Mouse (Mus musculus) T-helper 2 cell (primary cell): ENCODE data around the gene Dgkz.

Experiments
- in situ Hi-C: fragments of 300-600 bp; cut with MboI, MseI; formaldehyde crosslinking; loops from one replicate; pipeline ENCODE4 v1.15.1; 2025; ENCODE audit warnings: high pct_unique_total_duplicates

Dgkz gene

GRCm38 (mm10) chr2:91975581-91976541 is at the start of gene Dgkz:
TSS of gene Dgkz (minus strand) at chr2:91975864.
- in situ Hi-C loops, result no loop called here

DNA sequence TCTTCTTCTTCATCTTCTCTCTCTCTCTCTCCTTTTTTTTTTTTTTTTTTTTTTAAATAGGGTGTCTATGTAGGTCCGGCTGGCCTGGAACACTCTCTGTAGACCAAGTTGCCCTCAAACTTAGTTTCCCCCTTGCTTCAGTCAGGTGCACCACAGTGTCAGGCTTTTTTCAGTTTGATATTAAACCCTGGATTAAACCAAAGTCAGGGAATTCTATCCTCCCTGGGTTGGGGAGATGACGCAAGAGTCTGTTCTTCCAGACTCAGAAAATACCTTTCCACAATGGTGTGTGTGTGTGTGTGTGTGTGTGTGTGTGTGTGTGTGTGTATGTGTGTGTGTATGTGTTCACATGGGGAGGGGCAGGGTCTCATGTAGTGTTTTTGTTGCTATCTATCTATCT is 49.5 kb upstream of the Dgkz start:
- in situ Hi-C loops, result no loop called here

DNA sequence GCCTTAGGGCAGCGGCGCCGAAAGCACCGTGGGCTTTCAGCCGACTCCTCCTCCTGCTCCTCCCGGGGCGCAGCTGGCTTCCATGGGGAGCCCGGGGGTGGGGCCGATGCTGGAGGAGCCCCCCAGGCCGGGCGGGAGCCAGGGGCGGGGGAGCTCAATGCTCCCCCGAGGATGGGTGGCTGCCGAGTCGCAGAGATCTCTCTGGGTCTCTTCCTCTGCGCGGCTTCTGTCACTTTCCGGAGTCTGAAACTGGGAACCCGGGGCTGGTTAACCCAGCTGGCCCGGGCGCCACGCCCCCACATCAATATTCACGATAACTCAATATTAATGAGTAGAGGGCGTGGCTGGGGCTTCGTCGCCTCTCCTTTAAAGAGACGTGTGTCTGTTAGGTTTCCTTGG is 48.6 kb upstream of the Dgkz start, which contains the start of gene Creb3l1:
Gene Creb3l1, minus strand, starts transcription at position 229 of the 399 bp plus-strand sequence.
- in situ Hi-C loops, result loop anchor here (25.0 kb wide), 1 partner anchor 1163 kb away; the partner anchor contains the start of gene Trp53i11

GRCm38 (mm10) chr2:92023362-92024273 is 48.0 kb upstream of the Dgkz start:
- in situ Hi-C loops, result loop anchor here (25.0 kb wide), 1 partner anchor 1164 kb away; the partner anchor contains the start of gene Trp53i11

DNA sequence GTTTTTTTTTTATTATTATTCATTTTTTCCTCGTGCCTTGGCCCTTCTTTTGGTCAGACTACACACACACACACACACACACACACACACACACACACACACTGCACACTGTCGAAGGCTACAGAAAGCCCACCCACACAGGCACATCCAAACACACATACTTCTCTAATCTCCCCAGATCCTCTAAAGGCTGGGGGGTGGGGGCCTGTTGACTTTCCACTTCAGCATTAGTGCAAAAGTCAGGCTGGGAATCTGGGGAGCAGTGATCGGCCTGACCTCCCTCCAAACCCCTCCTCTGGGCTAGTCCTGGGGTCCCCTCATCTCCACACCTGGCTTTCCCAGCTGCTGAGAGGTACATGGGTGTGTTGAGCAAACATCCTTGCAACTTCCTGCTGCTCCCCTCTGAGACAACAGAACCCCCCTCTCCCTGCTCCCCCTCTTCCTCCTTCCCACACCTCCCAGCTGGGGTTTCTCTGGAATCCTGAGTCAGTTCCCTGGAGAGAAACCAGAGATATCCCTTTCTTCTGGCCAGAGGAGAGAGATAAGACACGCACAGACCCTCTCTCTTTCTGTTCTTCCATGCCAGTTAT is 45.1 kb upstream of the Dgkz start:
- in situ Hi-C loops, result loop anchor here (25.0 kb wide), 1 partner anchor 1167 kb away; the partner anchor contains the start of gene Trp53i11

DNA sequence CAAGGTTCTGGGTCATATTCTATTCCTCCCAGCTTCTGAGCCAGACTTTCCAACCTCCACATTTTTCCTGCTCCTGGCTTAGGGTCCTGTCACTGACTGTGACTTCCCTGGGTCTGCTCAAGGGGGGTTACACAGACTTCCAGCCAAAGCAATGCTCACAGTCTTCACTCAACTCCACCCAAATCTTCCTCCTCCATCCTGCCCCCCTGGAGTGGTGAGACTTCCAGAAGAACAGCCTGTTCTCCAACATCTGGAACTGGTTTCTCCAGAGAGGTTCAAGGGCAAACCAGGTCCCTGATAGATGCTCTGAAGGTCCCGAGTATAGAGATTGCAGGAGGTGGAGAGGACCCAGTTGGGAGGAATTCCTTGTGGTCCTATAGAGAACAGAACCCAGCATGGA is 41.8 kb upstream of the Dgkz start:
- in situ Hi-C loops, result loop anchor here (25.0 kb wide), 1 partner anchor 1170 kb away; the partner anchor contains the start of gene Trp53i11

GRCm38 (mm10) chr2:92016981-92017380 is 41.3 kb upstream of the Dgkz start:
- in situ Hi-C loops, result loop anchor here (25.0 kb wide), 1 partner anchor 1170 kb away; the partner anchor contains the start of gene Trp53i11

DNA sequence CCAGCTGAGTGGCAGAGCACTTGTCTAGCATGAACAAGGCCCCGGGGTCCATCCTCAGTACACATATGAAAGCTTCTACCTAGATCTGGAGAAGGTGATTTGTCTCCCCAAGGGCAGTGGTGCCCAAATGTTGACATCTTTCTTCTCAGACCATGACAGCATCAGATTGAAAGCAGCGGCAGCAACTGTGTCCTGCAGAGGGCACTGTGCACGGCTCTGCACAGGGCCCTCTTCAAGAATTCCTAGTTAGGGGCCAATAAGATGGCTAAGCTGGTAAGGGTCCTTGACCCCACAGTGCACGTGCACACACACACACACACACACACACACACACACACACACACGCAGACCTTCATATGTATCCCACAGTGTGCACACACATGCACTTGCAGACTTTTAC is 39.2 kb upstream of the Dgkz start:
- in situ Hi-C loops, result loop anchor here (5.0 to 25.0 kb wide), 2 partner anchors 32 to 1172 kb away; partner anchors contain the start of gene Trp53i11

DNA sequence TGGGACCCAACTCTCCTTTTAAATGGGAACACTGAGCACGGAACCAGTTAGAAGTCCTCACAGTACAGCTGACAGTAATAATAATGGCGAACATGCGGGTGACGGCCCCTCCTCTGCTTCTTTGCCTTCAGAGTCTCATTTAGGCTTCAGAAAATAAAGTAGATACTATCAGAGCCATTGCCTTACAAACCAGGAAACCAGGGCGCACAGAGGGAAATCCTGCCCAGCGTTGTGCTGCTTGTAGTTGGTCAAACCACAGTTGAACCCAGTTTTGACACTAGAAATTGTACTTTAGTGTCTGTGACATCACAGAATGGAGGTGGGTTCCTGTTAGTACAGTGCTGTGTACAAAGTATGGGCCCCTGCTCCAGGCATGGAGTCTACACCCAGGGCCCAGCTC is 38.6 kb upstream of the Dgkz start:
- in situ Hi-C loops, result loop anchor here (5.0 to 25.0 kb wide), 2 partner anchors 33 to 1173 kb away; partner anchors contain the start of gene Trp53i11

GRCm38 (mm10) chr2:92012768-92013445 is 37.2 kb upstream of the Dgkz start:
- in situ Hi-C loops, result loop anchor here (5.0 to 25.0 kb wide), 2 partner anchors 34 to 1174 kb away; partner anchors contain the start of gene Trp53i11

DNA sequence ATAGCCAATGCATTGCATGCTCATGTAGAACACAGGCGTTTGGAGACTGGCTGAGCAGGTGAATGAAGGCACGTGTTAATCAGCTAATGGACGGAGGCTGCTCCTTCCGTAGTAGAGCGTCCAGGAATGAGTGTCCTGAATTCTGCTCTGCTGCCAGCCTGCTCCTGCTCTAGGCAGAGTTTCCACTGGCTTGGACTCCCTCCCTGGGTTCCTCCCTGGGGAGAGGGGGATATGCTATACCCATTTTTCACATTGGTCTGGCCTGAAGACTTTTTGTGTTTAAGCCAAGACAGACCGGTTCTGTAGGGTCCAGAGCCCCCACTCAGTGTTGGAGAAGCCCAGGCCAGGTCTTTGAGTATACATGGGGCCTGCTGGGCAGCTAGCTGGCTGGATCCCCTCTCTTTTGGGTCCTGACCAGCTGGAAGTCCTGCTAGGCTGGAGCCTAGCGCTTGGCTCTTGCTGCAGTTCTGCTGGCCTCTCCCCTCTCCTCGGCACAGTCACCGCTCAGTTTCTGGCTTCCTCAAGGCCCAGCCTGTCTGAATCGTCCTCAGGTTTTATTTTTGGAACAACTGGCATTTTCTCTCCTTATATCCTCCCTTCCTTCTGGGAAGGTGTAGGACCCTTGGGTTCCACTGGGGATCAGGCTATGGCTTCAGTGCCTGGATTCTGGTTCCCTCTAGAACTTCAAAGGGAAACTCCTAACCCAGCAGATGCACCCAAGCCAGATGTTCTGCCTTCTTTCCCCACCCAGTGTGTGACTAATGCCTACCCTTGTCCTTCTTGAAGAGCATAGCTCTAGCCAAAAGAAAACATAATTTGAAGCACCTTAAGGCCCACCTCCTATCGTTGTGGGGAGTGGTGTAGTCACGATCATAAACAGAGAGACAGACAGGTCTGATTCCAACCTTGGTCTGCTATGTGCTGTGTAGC is 36.0 kb upstream of the Dgkz start:
- in situ Hi-C loops, result loop anchor here (5.0 to 25.0 kb wide), 2 partner anchors 36 to 1176 kb away; partner anchors contain the start of gene Trp53i11

- in situ Hi-C loops, result loop anchor here (25.0 kb wide), 1 partner anchor 1178 kb away; the partner anchor contains the start of gene Trp53i11
Measured at GRCm38 (mm10) chr2:92008623-92009404, 33.1 kb upstream of the Dgkz start.

GRCm38 (mm10) chr2:92007933-92008622 is 32.4 kb upstream of the Dgkz start:
- in situ Hi-C loops, result loop anchor here (25.0 kb wide), 1 partner anchor 1179 kb away; the partner anchor contains the start of gene Trp53i11

DNA sequence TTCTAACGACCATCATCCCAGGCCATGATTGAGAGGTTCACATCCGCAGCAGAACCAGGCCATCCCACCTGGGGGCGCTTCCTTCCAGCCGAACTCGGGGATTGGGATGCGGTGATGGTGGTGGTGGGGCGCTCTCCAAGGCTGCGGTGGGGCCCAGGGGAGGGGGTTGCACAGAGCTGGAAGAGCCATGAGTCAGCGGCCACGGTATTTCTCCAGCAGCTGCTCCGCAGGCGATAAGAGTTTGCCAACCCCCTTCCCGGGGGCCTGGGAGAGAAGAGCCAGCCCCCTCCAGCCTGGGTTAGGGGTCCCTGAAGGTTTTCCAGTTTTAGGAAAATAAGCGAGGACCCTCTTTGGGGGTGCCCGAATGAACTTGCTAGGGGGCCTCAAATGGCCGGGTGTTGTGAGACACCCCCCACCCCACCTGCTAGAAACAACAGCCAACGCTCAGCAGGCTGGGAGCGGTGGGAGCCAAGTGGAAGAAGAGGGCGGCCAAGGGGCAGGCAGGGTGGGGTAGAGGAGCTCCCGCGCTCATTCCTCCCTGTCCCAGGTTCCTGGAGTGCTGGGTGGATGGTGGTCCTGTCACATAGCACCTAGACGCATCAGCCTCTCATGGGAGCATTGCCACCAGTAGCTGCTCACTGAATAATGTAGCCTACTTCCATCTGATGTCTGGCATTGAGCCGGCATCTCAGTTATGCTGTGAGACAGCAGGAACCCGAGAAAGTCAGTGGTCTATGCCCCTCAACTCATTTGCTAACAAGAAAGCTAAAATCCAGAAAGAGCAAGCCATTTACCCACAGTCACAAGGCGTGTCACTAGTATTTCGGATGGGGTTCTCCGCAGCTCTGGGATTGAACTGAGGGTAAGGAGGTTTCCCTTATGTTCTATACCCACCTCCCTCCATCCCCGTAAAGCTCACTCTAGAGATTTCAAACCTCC is 31.6 kb upstream of the Dgkz start:
- in situ Hi-C loops, result loop anchor here (25.0 kb wide), 1 partner anchor 1180 kb away; the partner anchor contains the start of gene Trp53i11

DNA sequence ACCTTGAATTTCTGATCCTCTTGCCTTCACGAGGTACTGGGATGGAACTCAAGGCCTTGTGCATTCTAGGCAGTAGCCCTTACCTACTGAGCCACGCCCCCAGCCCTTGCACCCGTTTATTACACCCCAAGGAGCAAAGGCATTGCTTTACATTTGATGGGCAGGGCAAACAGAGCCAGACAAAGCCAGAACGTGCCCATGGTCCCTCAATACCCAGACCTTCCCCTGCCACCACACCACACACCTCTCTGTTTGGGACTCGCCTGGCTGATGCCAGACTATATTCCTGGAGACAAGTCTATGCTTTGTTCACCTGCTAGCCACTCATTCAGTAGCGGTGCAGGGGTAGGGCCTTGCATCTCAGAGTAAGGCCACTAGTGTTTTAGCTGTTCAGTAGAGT is 30.8 kb upstream of the Dgkz start:
- in situ Hi-C loops, result loop anchor here (25.0 kb wide), 1 partner anchor 1181 kb away; the partner anchor contains the start of gene Trp53i11

DNA sequence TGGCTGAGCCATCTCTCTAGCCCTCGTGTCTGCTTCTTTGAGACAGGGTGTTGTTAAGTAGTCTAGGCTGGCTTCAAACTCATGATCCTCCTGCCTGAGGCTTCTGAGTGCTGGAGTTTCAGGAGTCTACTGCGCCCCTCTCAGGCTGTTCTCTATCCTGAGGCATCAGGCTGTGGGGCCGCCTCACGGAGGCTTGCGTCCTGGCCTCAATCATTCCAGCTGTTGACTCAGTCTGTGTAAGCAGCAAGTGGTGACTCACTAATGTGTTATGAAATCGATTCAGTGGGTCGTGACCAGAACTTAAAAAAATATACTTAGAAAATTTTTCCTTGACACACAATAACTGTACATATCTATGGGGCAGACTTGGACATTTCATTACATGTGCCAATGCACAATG is 29.0 kb upstream of the Dgkz start:
- in situ Hi-C loops, result loop anchor here (25.0 kb wide), 1 partner anchor 1183 kb away; the partner anchor contains the start of gene Trp53i11
